Mouse (Mus musculus): ENCODE measurements around the gene Rpp38. TPM values are rescaled to one million over a fixed set of nuclear protein-coding genes. Genes with fewer than 3 reads are reported as not detected.

Gene Rpp38
- total RNA-seq, 1 experiment: 20.2 TPM

DNA sequence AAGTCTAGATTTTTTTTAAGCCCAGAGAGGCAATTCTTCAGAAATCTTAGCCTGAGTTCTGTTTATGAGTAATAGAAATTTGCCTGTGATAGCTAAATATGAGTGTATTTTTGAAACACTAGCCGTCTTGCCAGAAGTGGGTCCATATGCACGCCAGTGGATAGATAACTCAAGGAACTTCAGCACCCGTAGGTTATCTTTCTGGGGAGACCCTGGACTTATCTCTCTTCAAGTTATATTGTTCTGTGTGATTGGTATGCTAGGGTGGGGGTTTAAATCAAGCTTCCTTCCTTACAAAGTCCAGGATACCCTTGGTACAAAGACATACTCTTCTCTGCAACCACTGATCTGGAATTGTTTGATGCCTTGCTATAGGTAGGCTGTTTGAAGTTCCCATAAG, 46.7 kb downstream of the Rpp38 start:
- peak overlapping the region in 1 of 2 experiments; percentile 77; a peak in 1 of 4 replicates for H3K4me3 ChIP-seq (ENCODE audit: insufficient read depth in 1 of 2, low read depth in 1 of 2, low read length in 2 of 2, poor library complexity in 1 of 2, severe bottlenecking in 1 of 2)
- H3K36me3 ChIP-seq (ENCODE audit: control insufficient read depth, insufficient read depth, low read length, poor library complexity, severe bottlenecking): no peaks in the 10 kb centered on the region; the same call in 1 of the 2 replicates
- TF ChIP-seq CHD2 (IDR thresholded peaks at IDR 0.05; ENCODE audit: low read depth, low read length) (no peak), MAFK (IDR thresholded peaks at IDR 0.05; ENCODE audit: insufficient read depth, low read depth, low read length) (no peak), ZNF384 (IDR thresholded peaks at IDR 0.05; ENCODE audit: low read depth, low read length) (no peak), ZC3H11A (IDR thresholded peaks at IDR 0.05; ENCODE audit: borderline replicate concordance, low read depth, low read length) (no peak), HCFC1 (IDR thresholded peaks at IDR 0.05; ENCODE audit: borderline replicate concordance, insufficient read depth, low read length) (no peak)
- in situ Hi-C loops (cut with MboI; ENCODE audit: low sequenced_read_pairs in 2 of 2, unreplicated experiment in 2 of 2): no loop called here
- DNase-seq (ENCODE audit: low read depth, low spot score): no peak
- H3K9me3 ChIP-seq (ENCODE audit: control insufficient read depth, insufficient read depth, low read depth, low read length): no peaks in the 10 kb centered on the region
- H3K9ac ChIP-seq (ENCODE audit: insufficient read depth, low read depth, low read length, poor library complexity, severe bottlenecking): no peak overlapping the region
- H3K27ac ChIP-seq (ENCODE audit: insufficient read depth, low read depth, low read length, poor library complexity, severe bottlenecking): no peak overlapping the region
- H3K4me1 ChIP-seq (ENCODE audit: control insufficient read depth in 2 of 2, insufficient read depth in 2 of 2, low read length in 2 of 2, poor library complexity in 1 of 2): peaks cover 0 to 6% of the 10 kb centered on the region in 2 experiments; a peak in 3 of 4 replicates

DNA sequence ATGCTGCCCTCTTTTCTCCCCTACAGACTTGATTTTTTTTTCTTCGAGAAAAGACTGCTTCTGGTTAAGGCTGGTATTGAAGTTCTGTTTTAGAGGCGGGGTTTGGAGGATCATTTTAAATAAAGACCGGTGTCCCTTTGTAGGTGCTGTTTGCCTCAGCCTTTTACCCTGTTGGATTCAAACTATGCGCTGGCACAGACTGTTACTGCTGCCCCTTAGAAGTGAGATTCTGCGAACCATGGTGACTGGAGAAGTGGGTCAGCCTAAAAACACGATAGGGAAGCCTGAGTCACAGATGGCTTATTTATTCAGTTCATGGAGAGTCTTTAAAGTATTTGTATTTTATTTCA, 47.3 kb downstream of the Rpp38 start:
- Histone ChIP-seq H3K27ac (ENCODE audit: insufficient read depth, low read depth, low read length, poor library complexity, severe bottlenecking) (no peak overlapping the region), H3K4me1 (ENCODE audit: control insufficient read depth in 2 of 2, insufficient read depth in 2 of 2, low read length in 2 of 2, poor library complexity in 1 of 2) (peaks cover 0 to 6% of the 10 kb centered on the region in 2 experiments; a peak in 3 of 4 replicates), H3K4me3 (ENCODE audit: insufficient read depth in 1 of 2, low read depth in 1 of 2, low read length in 2 of 2, poor library complexity in 1 of 2, severe bottlenecking in 1 of 2) (peak overlapping the region; percentile 77 to 96), H3K9ac (ENCODE audit: insufficient read depth, low read depth, low read length, poor library complexity, severe bottlenecking) (peak overlapping the region; percentile 93), H3K36me3 (ENCODE audit: control insufficient read depth, insufficient read depth, low read length, poor library complexity, severe bottlenecking) (no peaks in the 10 kb centered on the region), H3K9me3 (ENCODE audit: control insufficient read depth, insufficient read depth, low read depth, low read length) (no peaks in the 10 kb centered on the region)
- in situ Hi-C loops (cut with MboI; ENCODE audit: low sequenced_read_pairs in 2 of 2, unreplicated experiment in 2 of 2): no loop called here
- DNase-seq (ENCODE audit: low read depth, low spot score): no peak
- TF ChIP-seq MAFK (IDR thresholded peaks at IDR 0.05; ENCODE audit: insufficient read depth, low read depth, low read length) (no peak), ZC3H11A (IDR thresholded peaks at IDR 0.05; ENCODE audit: borderline replicate concordance, low read depth, low read length) (no peak), HCFC1 (IDR thresholded peaks at IDR 0.05; ENCODE audit: borderline replicate concordance, insufficient read depth, low read length) (no peak), CHD2 (IDR thresholded peaks at IDR 0.05; ENCODE audit: low read depth, low read length) (no peak), ZNF384 (IDR thresholded peaks at IDR 0.05; ENCODE audit: low read depth, low read length) (no peak)

DNA sequence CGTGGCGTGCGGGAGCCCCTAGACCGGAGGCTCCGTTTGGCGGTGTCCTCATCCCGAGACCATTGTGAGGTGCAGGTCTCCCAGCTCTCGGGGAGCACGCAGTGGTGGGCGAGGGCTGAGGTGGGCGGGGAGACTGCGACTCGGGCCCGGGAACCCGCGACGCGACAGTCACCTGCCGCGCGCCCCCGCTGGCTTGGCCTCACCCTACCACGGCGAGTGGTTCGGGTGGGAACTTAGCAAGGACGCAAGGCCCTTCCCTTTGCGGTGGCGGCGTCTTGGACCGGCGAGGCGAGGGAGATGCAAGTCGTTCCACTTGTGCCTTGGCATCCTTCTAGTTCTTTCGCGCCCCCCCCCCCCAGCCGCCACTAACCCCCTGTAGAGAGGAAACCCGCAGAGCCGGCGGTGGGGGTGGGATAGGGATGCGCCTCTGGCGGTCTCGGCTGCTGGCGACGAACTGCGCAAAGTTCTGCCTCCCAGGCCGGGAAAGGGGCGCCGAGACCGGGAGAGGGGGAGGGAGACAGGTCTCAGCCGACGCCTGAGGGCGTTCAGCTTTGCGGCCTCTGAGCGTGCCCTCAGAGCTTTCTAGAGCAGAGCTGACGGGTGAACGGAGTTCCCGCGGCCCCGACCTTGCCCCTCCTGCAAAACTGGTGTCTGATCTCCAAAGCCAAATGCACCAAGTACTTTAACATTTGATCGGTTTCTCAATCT, 47.8 kb downstream of the Rpp38 start:
- in situ Hi-C loops (cut with MboI; ENCODE audit: low sequenced_read_pairs in 2 of 2, unreplicated experiment in 2 of 2): no loop called here
- peak overlapping the region; percentile 93 for H3K9ac ChIP-seq (ENCODE audit: insufficient read depth, low read depth, low read length, poor library complexity, severe bottlenecking)

DNA sequence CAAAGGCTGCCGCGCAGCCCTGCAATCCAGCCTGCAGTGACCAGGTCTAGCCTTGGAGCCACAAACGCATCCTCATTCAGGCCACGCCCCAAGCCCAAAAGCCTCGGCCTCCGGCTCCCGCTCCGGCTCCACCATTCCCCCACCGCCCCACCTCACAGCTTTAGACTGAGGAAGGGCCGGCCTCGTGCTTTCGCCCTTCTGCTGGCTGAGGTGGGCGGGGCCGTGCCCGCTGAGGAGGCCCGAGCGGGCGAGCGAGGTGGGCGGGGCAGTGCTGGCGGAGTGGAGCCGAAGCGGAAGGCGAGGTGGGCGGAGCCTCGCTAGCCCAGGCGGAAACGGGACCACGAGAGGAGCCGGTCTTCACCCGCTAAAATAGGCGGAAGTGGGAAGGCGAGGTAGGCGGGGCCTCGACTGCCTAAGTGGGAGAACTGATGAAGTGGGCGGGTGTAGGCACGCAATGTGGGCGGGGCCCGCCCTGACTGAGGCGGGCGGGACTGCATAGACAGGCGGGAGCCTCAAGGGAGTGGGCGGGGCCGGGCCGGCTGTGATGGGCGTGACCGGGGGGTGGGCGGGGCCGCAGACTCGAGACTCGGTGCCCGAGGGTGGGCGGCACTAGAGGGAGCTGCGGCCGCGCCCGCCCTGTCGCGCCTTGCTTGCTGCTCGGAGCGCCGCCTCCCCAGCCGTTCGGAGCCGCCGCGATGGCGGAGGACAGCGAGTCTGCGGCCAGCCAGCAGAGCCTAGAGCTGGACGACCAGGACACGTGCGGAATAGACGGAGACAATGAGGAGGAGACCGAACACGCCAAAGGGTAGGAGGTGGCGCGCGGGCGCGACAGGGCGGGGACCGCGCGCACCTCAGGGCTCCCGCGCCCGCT, 48.6 kb downstream of the Rpp38 start, which contains the start of gene Nmt2:
Gene Nmt2 (plus strand): TSS at position 611 of the 871 bp plus-strand sequence.
- peak; percentile 100 for DNase-seq (ENCODE audit: low read depth, low spot score)
- Histone ChIP-seq H3K36me3 (ENCODE audit: control insufficient read depth, insufficient read depth, low read length, poor library complexity, severe bottlenecking) (no peaks in the 10 kb centered on the region), H3K27ac (ENCODE audit: insufficient read depth, low read depth, low read length, poor library complexity, severe bottlenecking) (peak within 1 kb of the TSS; percentile 64), H3K4me1 (ENCODE audit: control insufficient read depth in 2 of 2, insufficient read depth in 2 of 2, low read length in 2 of 2, poor library complexity in 1 of 2) (peaks cover 0 to 6% of the 10 kb centered on the region in 2 experiments; a peak in 3 of 4 replicates), H3K9ac (ENCODE audit: insufficient read depth, low read depth, low read length, poor library complexity, severe bottlenecking) (peak within 1 kb of the TSS; percentile 93), H3K4me3 (ENCODE audit: insufficient read depth in 1 of 2, low read depth in 1 of 2, low read length in 2 of 2, poor library complexity in 1 of 2, severe bottlenecking in 1 of 2) (peak within 1 kb of the TSS; percentile 77 to 96), H3K9me3 (ENCODE audit: control insufficient read depth, insufficient read depth, low read depth, low read length) (no peaks in the 10 kb centered on the region)
- TF ChIP-seq ZNF384 (IDR thresholded peaks at IDR 0.05; ENCODE audit: low read depth, low read length) (no peak), CHD2 (IDR thresholded peaks at IDR 0.05; ENCODE audit: low read depth, low read length) (no peak)
- in situ Hi-C loops (cut with MboI; ENCODE audit: low sequenced_read_pairs in 2 of 2, unreplicated experiment in 2 of 2): no loop called here

More for the DNA sequence above, 47.8 kb downstream of the Rpp38 start:
- Histone ChIP-seq H3K4me1 (ENCODE audit: control insufficient read depth in 2 of 2, insufficient read depth in 2 of 2, low read length in 2 of 2, poor library complexity in 1 of 2) (peaks cover 0 to 6% of the 10 kb centered on the region in 2 experiments; a peak in 3 of 4 replicates), H3K4me3 (ENCODE audit: insufficient read depth in 1 of 2, low read depth in 1 of 2, low read length in 2 of 2, poor library complexity in 1 of 2, severe bottlenecking in 1 of 2) (peak overlapping the region; percentile 77 to 96), H3K27ac (ENCODE audit: insufficient read depth, low read depth, low read length, poor library complexity, severe bottlenecking) (peak overlapping the region; percentile 64), H3K36me3 (ENCODE audit: control insufficient read depth, insufficient read depth, low read length, poor library complexity, severe bottlenecking) (no peaks in the 10 kb centered on the region), H3K9me3 (ENCODE audit: control insufficient read depth, insufficient read depth, low read depth, low read length) (no peaks in the 10 kb centered on the region)
- DNase-seq (ENCODE audit: low read depth, low spot score): peak; percentile 62
- TF ChIP-seq MAFK (IDR thresholded peaks at IDR 0.05; ENCODE audit: insufficient read depth, low read depth, low read length) (no peak), CHD2 (IDR thresholded peaks at IDR 0.05; ENCODE audit: low read depth, low read length) (no peak), ZNF384 (IDR thresholded peaks at IDR 0.05; ENCODE audit: low read depth, low read length) (no peak), HCFC1 (IDR thresholded peaks at IDR 0.05; ENCODE audit: borderline replicate concordance, insufficient read depth, low read length) (0 out of 2 replicates have a peak, but pooled peaks have one; percentile 23)
